Mouse (Mus musculus) forebrain, embryonic 10.5 days (tissue): ENCODE results near the gene Vinac1. TPM values are rescaled to one million over a fixed set of nuclear protein-coding genes. Genes with fewer than 3 reads are reported as not detected.
"Not testable (repeated sequence)": the region's sequence is repeated elsewhere in the genome, so short reads cannot be mapped to it uniquely, and the experiment has no call there.

Experiments
- DNase-seq: peaks from one replicate; pipeline ENCODE4 v3.0.0-alpha.2; 2017; ENCODE audit warnings: low spot score; ENCODE audit errors: extremely low spot score
- H3K27ac ChIP-seq: fragments of 300-500 bp; sonication (generic); 2 replicates; pipeline ENCODE4 v1.5.1; 2016; ENCODE audit warnings: mild to moderate bottlenecking
- H3K27me3 ChIP-seq: fragments of 300-500 bp; sonication (generic); 2 replicates; pipeline ENCODE4 v1.6.1; 2016; ENCODE audit warnings: mild to moderate bottlenecking; ENCODE audit not compliant: poor library complexity, severe bottlenecking
- H3K36me3 ChIP-seq: fragments of 300-500 bp; sonication (generic); replicated peaks from 2 replicates; pipeline ENCODE4 v1.6.1; 2016; ENCODE audit warnings: mild to moderate bottlenecking, moderate library complexity
- H3K4me1 ChIP-seq: fragments of 300-500 bp; sonication (generic); 2 replicates; pipeline ENCODE4 v1.6.1; 2016
- H3K4me3 ChIP-seq: fragments of 300-500 bp; sonication (generic); 2 replicates; pipeline ENCODE4 v1.5.1; 2016; ENCODE audit warnings: mild to moderate bottlenecking, moderate library complexity
- H3K9me3 ChIP-seq: fragments of 300-500 bp; sonication (generic); 2 replicates; pipeline ENCODE4 v1.6.1; 2016; ENCODE audit warnings: mild to moderate bottlenecking, moderate library complexity
- WGBS: fragments of 180-500 bp; shearing (Covaris S2); methylation state at CpG from one replicate; pipeline ENCODE4 v1.1.7; 2016; 5-methylcytosine and 5-hydroxymethylcytosine counted together
- polyA plus RNA-seq: library from polyadenylated mRNA; unstranded; fragments of >200 nt; fragmentation: Nextera tagmentation; extraction: Ambion mirVana; gene quantifications from 2 replicates; pipeline ENCODE4 v1.2.1, GENCODE M21; 2016

Gene Vinac1
- polyA plus RNA-seq, 1 experiment from 2014 or later, result 0.16 TPM

- Histone ChIP-seq H3K36me3 (no peaks in the 10 kb centered on the region), H3K27ac (no peak overlapping the region), H3K4me3 (no peak overlapping the region), H3K9me3 (no peaks in the 10 kb centered on the region), H3K4me1 (peaks cover 12% of the 10 kb centered on the region), H3K27me3 (peaks cover 47% of the 10 kb centered on the region)
- 87% methylated on average over 5 of the region's 5 CpGs for WGBS
- no peak for DNase-seq
Measured at GRCm38 (mm10) chr2:129035381-129035780, 12.6 kb downstream of the Vinac1 start.

GRCm38 (mm10) chr2:129024820-129025219 is 23.2 kb downstream of the Vinac1 start:
- no peak overlapping the region for H3K4me3 ChIP-seq
- 82% methylated on average over 9 of the region's 9 CpGs for WGBS
- H3K36me3 ChIP-seq, result no peaks in the 10 kb centered on the region
- no peaks in the 10 kb centered on the region for H3K27me3 ChIP-seq
- H3K9me3 ChIP-seq, result no peaks in the 10 kb centered on the region
- no peak overlapping the region for H3K27ac ChIP-seq
- no peaks in the 10 kb centered on the region for H3K4me1 ChIP-seq
- no peak for DNase-seq

- Histone ChIP-seq H3K36me3 (no peaks in the 10 kb centered on the region), H3K27me3 (no peaks in the 10 kb centered on the region), H3K27ac (no peak overlapping the region), H3K9me3 (no peaks in the 10 kb centered on the region), H3K4me1 (no peaks in the 10 kb centered on the region), H3K4me3 (no peak overlapping the region)
- DNase-seq, result no peak
- WGBS, result 88% methylated on average over 2 of the region's 2 CpGs
Measured at GRCm38 (mm10) chr2:129020106-129020505, 27.9 kb downstream of the Vinac1 start.

- H3K27me3 ChIP-seq, H3K27ac ChIP-seq, H3K4me1 ChIP-seq, H3K9me3 ChIP-seq, H3K4me3 ChIP-seq, DNase-seq, H3K36me3 ChIP-seq: not testable (repeated sequence)
- WGBS, result 79% methylated on average over 2 of the region's 2 CpGs
Measured at GRCm38 (mm10) chr2:129008867-129009266, 39.1 kb downstream of the Vinac1 start.

GRCm38 (mm10) chr2:129006194-129006749 is 41.7 kb downstream of the Vinac1 start:
- no peak overlapping the region for H3K4me3 ChIP-seq
- WGBS, result 88% methylated on average over 4 of the region's 4 CpGs
- H3K4me1 ChIP-seq, result no peaks in the 10 kb centered on the region
- no peaks in the 10 kb centered on the region for H3K36me3 ChIP-seq
- DNase-seq, result no peak
- no peaks in the 10 kb centered on the region for H3K27me3 ChIP-seq
- H3K9me3 ChIP-seq, result no peaks in the 10 kb centered on the region
- no peak overlapping the region for H3K27ac ChIP-seq

GRCm38 (mm10) chr2:129004872-129005271 is 43.1 kb downstream of the Vinac1 start:
- DNase-seq, result no peak
- Histone ChIP-seq H3K27ac (no peak overlapping the region), H3K4me3 (no peak overlapping the region), H3K4me1 (no peaks in the 10 kb centered on the region), H3K36me3 (no peaks in the 10 kb centered on the region), H3K27me3 (no peaks in the 10 kb centered on the region), H3K9me3 (no peaks in the 10 kb centered on the region)

- DNase-seq, result no peak
- Histone ChIP-seq H3K4me1 (peaks cover 8% of the 10 kb centered on the region), H3K27ac (no peak overlapping the region), H3K9me3 (no peaks in the 10 kb centered on the region), H3K27me3 (no peaks in the 10 kb centered on the region), H3K36me3 (no peaks in the 10 kb centered on the region), H3K4me3 (no peak overlapping the region)
- 95% methylated on average over 3 of the region's 3 CpGs for WGBS
Measured at GRCm38 (mm10) chr2:128984746-128985145, 63.2 kb downstream of the Vinac1 start.

- no peak overlapping the region for H3K27ac ChIP-seq
- H3K36me3 ChIP-seq, result no peaks in the 10 kb centered on the region
- no peak overlapping the region for H3K4me3 ChIP-seq
- H3K4me1 ChIP-seq, result peaks cover under 1% of the 10 kb centered on the region
- H3K27me3 ChIP-seq, result no peaks in the 10 kb centered on the region
- H3K9me3 ChIP-seq, result no peaks in the 10 kb centered on the region
- no peak for DNase-seq
- WGBS, result 84% methylated on average over 4 of the region's 4 CpGs
Measured at GRCm38 (mm10) chr2:128975572-128975971, 72.4 kb downstream of the Vinac1 start.

Other genes with a start within 250 kb of the Vinac1 start
- gene Tmem87b, start 230.1 kb downstream of the Vinac1 start, polyA plus RNA-seq, result 23.6 and 24.7 TPM in 2 replicates
- 2.1 and 2.4 TPM in 2 replicates for gene Fbln7, start 185.2 kb downstream of the Vinac1 start, polyA plus RNA-seq
- 10.3 and 10.6 TPM in 2 replicates for gene Zc3h8, start 104.1 kb downstream of the Vinac1 start, polyA plus RNA-seq
- gene Zc3h6, start 80.8 kb downstream of the Vinac1 start, polyA plus RNA-seq, result 1.7 and 1.9 TPM in 2 replicates
- gene Gm10762, start 80.4 kb downstream of the Vinac1 start, polyA plus RNA-seq, result 15.3 and 16.3 TPM in 2 replicates
- 12.4 and 14.0 TPM in 2 replicates for gene Ttl, start 17.8 kb upstream of the Vinac1 start, polyA plus RNA-seq
- 47.6 and 48.8 TPM in 2 replicates for gene Polr1b, start 52.8 kb upstream of the Vinac1 start, polyA plus RNA-seq
- 24.1 and 25.2 TPM in 2 replicates for gene Chchd5, start 81.5 kb upstream of the Vinac1 start, polyA plus RNA-seq
- 57.2 and 57.9 TPM in 2 replicates for gene Slc20a1, start 150.6 kb upstream of the Vinac1 start, polyA plus RNA-seq
- gene Ckap2l, start 249.0 kb upstream of the Vinac1 start, polyA plus RNA-seq, result 65.8 and 69.1 TPM in 2 replicates